Mouse (Mus musculus) lung, postnatal 10 days (tissue): Measurements from ENCODE around the gene Rhox4f.
"Not testable (repeated sequence)": the region's sequence is repeated elsewhere in the genome, so short reads cannot be mapped to it uniquely, and the experiment has no call there.

Experiments used
- DNase-seq: peaks from one replicate; pipeline ENCODE4 v3.0.0; 2021

Gene Rhox4f

DNA sequence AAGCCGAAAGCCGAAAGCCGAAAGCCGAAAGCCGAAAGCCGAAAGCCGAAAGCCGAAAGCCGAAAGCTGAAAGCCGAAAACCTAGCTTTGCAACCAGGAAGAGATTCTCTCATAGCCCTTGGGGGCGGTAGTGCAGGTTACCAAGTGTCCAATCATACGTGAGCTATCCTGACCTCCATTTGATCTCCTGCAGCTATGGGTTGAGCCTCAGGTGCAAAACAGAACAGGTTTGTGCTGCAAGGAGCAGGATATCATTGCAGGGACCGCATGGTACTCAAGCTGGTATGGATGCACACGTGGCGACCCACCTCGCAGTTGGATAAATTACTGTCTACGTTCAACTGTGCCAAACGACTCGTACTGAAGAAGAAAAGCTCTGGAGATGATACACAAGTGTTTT, at the start of gene Rhox4f:
TSS of gene Rhox4f (minus strand) at position 101 of the 400 bp plus-strand sequence.
- DNase-seq = not testable (repeated sequence)

DNA sequence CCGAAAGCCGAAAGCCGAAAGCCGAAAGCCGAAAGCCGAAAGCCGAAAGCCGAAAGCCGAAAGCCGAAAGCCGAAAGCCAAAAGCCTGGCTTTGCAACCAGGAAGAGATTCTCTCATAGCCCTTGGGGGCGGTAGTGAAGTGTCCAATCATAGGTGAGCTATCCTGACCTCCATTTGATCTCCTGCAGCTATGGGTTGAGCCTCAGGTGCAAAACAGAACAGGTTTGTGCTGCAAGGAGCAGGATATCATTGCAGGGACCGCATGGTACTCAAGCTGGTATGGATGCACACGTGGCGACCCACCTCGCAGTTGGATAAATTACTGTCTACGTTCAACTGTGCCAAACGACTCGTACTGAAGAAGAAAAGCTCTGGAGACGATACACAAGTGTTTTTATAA, 43.7 kb upstream of the Rhox4f start, which contains the start of gene Rhox4g:
TSS of gene Rhox4g (minus strand) at position 101 of the 400 bp plus-strand sequence.
- not testable (repeated sequence) for DNase-seq

DNA sequence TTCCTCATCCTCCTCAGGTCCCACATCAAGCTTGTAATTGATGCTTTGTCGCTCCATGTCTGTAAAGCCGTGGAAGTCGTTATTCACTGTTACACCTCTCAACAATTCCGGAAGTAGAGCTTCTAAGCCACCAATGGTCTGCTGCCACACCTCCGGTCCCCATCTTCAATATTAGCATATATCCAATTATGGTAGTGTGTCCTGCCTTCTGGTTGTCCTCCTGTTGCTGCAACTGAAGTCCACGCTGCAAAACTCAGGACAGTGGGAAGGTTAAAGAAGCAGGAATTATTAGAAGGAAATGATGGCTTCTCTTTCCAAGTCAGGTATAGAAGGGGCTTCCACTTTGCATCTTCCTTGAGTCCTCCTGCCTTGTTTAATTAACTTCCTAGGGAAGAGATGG, 35.9 kb upstream of the Rhox4f start, which contains the start of gene Rhox2g:
TSS of gene Rhox2g (minus strand) at position 101 of the 400 bp plus-strand sequence.
- DNase-seq = not testable (repeated sequence)

DNA sequence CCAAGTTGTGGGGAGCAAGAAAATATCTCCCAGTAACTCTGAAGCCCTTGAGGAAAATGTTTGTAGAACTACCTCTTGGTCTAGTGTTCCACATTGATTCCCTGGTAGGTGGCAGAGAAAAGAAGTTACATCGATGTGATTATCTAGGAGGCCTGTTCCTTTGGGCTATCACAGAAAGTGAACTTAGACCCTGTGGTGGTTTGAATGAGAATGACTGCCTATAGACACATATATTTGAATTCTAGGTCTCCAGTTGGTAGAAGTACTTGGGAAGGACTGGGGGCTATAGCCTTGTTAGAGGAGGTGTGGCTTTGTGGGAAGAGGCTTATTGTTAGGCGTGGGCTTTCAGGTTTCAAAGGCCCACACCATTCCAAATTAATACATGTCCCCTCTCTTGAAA, 21.0 kb upstream of the Rhox4f start, which contains the start of gene Rhox3g:
TSS of gene Rhox3g (minus strand) at position 101 of the 400 bp plus-strand sequence.
- not testable (repeated sequence) for DNase-seq

DNA sequence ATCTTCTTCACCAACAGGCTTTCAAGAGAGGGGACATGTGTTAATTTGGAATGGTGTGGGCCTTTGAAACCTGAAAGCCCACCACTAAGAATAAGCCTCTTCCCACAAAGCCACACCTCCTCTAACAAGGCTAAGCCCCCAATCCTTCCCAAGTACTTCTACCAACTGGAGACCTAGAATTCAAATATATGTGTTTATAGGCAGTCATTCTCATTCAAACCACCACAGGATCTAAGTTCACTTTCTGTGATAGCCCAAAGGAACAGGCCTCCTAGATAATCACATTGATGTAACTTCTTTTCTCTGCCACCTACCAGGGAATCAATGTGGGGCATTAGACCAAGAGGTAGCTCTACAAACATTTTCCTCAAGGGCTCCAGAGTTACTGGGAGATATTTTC, 26.8 kb downstream of the Rhox4f start, which contains the start of gene Rhox3f:
TSS of gene Rhox3f (plus strand) at position 301 of the 400 bp plus-strand sequence.
- DNase-seq = not testable (repeated sequence)

DNA sequence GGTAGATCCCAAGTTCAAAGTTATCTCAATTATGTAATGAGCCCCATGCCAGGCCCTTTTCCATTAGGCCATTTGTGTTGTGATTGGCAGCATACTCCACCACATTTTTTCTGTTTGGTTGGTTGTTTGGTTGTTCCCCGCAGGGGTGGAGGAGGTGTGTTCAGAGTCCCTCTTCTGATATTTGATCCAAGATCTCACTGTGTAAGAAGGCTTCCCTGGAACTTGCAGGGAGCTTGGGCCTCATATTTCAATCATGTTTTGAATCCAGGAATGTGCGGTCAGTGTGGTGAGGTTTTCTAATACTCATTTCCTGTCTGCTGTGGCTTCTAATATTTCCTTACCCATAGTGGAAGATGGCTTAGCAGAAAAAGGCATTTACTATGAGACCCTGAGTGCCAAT, 34.9 kb downstream of the Rhox4f start:
- not testable (repeated sequence) for DNase-seq

DNA sequence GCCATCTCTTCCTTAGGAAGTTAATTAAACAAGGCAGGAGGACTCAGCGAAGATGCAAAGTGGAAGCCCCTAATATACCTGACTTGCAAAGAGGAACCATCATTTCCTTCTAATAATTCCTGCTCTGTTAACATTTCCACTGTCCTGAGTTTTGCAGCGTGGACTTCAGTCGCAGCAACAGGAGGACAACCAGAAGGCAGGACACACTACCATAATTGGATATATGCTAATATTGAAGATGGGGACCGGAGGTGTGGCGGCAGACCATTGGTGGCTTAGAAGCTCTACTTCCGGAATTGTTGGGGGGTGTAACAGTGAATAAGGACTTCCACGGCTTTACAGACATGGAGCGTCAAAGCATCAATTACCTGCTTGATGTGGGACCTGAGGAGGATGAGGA, 36.4 kb downstream of the Rhox4f start, which contains the start of gene Rhox2f:
TSS of gene Rhox2f (plus strand) at position 301 of the 400 bp plus-strand sequence.
- not testable (repeated sequence) for DNase-seq

DNA sequence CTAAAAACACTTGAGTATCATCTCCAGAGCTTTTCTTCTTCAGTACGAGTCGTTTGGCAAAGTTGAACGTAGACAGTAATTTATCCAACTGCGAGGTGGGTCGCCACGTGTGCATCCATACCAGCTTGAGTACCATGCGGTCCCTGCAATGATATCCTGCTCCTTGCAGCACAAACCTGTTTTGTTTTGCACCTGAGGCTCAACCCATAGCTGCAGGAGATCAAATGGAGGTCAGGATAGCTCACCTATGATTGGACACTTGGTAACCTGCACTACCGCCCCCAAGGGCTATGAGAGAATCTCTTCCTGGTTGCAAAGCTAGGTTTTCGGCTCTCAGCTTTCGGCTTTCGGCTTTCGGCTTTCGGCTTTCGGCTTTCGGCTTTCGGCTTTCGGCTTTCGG, 50.4 kb downstream of the Rhox4f start, which contains the start of gene Rhox4e:
TSS of gene Rhox4e (plus strand) at position 301 of the 400 bp plus-strand sequence.
- not testable (repeated sequence) for DNase-seq
